Mouse (Mus musculus): ENCODE data around the gene Fam3b. TPM values are rescaled to one million over a fixed set of nuclear protein-coding genes. Genes with fewer than 3 reads are reported as not detected.

The Fam3b gene
- polyA plus RNA-seq (2014; fragmentation: Nextera tagmentation; extraction: Ambion mirVana) = not detected in 2 replicates

DNA sequence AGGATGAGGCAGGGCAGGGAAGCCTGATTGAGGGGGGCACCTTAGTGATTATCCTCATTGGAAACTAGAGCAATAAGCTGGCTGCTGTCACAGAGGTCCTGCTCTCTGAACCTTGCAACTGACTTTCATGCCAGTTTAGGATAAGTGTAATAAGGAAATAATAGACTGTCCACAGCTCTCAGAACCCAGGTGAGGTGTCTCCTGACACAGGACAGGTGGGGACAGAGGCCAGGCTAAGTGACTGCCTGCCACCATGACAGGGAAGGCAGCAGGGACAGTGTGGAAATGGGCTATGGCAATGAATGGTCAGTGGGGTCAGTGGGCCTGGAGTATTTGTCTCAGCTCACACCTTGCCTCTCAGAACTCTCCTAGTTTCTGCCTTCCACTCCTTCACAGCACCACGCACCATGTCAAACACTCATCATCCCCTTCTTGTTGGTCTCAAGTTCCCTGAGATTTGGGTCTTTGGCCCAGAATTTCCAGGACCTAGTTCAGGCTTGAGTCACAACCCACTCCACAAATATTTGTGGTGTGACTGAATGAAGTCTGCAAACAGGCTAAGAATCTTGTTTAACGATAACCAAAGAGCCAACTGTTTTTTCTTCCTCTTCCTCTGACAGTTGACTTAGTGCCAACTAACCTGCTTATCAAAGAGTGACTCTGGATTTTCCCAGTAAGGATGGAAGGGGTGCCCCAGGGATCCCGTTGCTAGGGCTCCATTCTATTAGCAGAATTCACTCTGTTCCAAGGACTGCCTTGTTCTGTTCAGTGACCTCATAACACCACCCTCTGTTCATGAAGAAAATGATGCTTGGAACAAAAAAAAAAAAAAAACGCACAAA lies at the start of gene Fam3b:
Gene Fam3b, minus strand, starts transcription at position 718 of the 842 bp plus-strand sequence.
- H3K4me3 ChIP-seq (ENCODE audit: low read depth, low read length) = no peak within 1 kb of the TSS
- DNase-seq (ENCODE audit: low spot score) = no peak
- no peak within 1 kb of the TSS for H3K4me2 ChIP-seq (ENCODE audit: low read depth, low read length)
- H3K4me1 ChIP-seq (ENCODE audit: control insufficient read depth, insufficient read depth, low read length) = no peaks in the 10 kb centered on the region
- no peaks in the 10 kb centered on the region for H3K9me3 ChIP-seq (replicated peaks; ENCODE audit: control insufficient read depth, low read length)
- no peak within 1 kb of the TSS for H3K9ac ChIP-seq (replicated peaks; ENCODE audit: low read length)
- no peak for ATAC-seq (replicated peaks; ENCODE audit: insufficient number of reproducible peaks, low FRiP score, low TSS enrichment, low read depth)
- no peak within 1 kb of the TSS for H3K27ac ChIP-seq (replicated peaks; ENCODE audit: low read depth, low read length)
- no peaks in the 10 kb centered on the region for H3K27me3 ChIP-seq (ENCODE audit: control insufficient read depth, insufficient read depth, low read length)
- 74% methylated on average over 4 of the region's 4 CpGs for WGBS
- H3K36me3 ChIP-seq (replicated peaks; ENCODE audit: control insufficient read depth, insufficient read depth, low read depth, low read length) = no peaks in the 10 kb centered on the region

DNA sequence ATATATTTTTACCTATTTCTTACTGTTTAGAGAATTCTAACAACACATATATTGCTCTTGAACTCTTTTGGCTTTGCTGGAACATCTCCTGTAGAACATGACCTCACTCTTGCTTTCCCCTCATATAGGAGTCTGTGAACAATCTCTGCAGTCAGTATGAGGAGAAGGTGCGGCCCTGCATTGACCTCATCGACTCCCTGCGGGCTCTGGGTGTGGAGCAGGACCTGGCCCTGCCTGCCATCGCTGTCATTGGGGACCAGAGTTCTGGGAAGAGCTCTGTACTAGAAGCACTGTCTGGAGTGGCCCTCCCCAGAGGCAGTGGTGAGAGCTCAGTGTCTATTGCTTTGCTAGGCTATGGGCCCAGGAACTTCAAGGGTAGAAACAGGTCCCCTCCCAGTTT lies 29.7 kb upstream of the Fam3b start:
- 87% methylated on average over 4 of the region's 4 CpGs for WGBS
- Histone ChIP-seq H3K27me3 (ENCODE audit: control insufficient read depth, insufficient read depth, low read length) (no peaks in the 10 kb centered on the region), H3K9ac (replicated peaks; ENCODE audit: low read length) (no peak overlapping the region), H3K9me3 (replicated peaks; ENCODE audit: control insufficient read depth, low read length) (no peaks in the 10 kb centered on the region), H3K36me3 (replicated peaks; ENCODE audit: control insufficient read depth, insufficient read depth, low read depth, low read length) (no peaks in the 10 kb centered on the region), H3K4me2 (ENCODE audit: low read depth, low read length) (no peak overlapping the region), H3K4me1 (ENCODE audit: control insufficient read depth, insufficient read depth, low read length) (no peaks in the 10 kb centered on the region), H3K4me3 (ENCODE audit: low read depth, low read length) (no peak overlapping the region), H3K27ac (replicated peaks; ENCODE audit: low read depth, low read length) (no peak overlapping the region)
- ATAC-seq (replicated peaks; ENCODE audit: insufficient number of reproducible peaks, low FRiP score, low TSS enrichment, low read depth) = no peak
- no peak for DNase-seq (ENCODE audit: low spot score)

DNA sequence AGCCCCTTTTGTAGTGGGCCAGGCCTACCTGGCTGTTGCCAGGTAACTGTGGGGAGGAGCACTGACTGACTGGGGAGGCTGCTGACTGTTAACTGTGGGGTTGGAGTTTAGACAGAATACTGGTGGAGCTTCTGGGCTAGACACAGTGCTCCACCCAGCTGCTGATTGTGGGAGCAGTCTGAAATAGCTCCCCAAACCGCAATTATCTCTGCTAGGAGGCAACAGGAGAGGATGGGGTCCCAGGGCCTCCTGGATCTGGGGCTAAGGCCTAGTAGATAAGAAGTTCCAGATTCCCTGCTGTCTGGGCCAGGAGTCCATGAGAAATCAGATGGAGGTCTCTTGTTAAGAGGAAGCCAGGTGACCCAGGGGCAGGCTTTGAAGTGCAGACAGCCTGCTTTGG lies 22.2 kb upstream of the Fam3b start:
- no peak overlapping the region for H3K4me3 ChIP-seq (ENCODE audit: low read depth, low read length)
- ATAC-seq (replicated peaks; ENCODE audit: insufficient number of reproducible peaks, low FRiP score, low TSS enrichment, low read depth) (no peak), DNase-seq (ENCODE audit: low spot score) (no peak)
- H3K9me3 ChIP-seq (replicated peaks; ENCODE audit: control insufficient read depth, low read length) = no peaks in the 10 kb centered on the region
- no peaks in the 10 kb centered on the region for H3K27me3 ChIP-seq (ENCODE audit: control insufficient read depth, insufficient read depth, low read length)
- no peak overlapping the region for H3K27ac ChIP-seq (replicated peaks; ENCODE audit: low read depth, low read length)
- H3K4me2 ChIP-seq (ENCODE audit: low read depth, low read length) = no peak overlapping the region
- no peaks in the 10 kb centered on the region for H3K4me1 ChIP-seq (ENCODE audit: control insufficient read depth, insufficient read depth, low read length)
- H3K9ac ChIP-seq (replicated peaks; ENCODE audit: low read length) = no peak overlapping the region
- 70% methylated on average over 1 of the region's 1 CpGs for WGBS
- no peaks in the 10 kb centered on the region for H3K36me3 ChIP-seq (replicated peaks; ENCODE audit: control insufficient read depth, insufficient read depth, low read depth, low read length)

GRCm38 (mm10) chr16:97535808-97536413 lies 21.3 kb upstream of the Fam3b start:
- Histone ChIP-seq H3K4me2 (ENCODE audit: low read depth, low read length) (no peak overlapping the region), H3K9ac (replicated peaks; ENCODE audit: low read length) (no peak overlapping the region), H3K27ac (replicated peaks; ENCODE audit: low read depth, low read length) (0 out of 2 replicates have a peak overlapping the region, but pooled peaks have one; percentile 2), H3K4me3 (ENCODE audit: low read depth, low read length) (no peak overlapping the region), H3K27me3 (ENCODE audit: control insufficient read depth, insufficient read depth, low read length) (no peaks in the 10 kb centered on the region), H3K9me3 (replicated peaks; ENCODE audit: control insufficient read depth, low read length) (no peaks in the 10 kb centered on the region), H3K36me3 (replicated peaks; ENCODE audit: control insufficient read depth, insufficient read depth, low read depth, low read length) (no peaks in the 10 kb centered on the region), H3K4me1 (ENCODE audit: control insufficient read depth, insufficient read depth, low read length) (no peaks in the 10 kb centered on the region)
- whole genome bisulfite sequencing = 14% methylated on average over 3 of the region's 3 CpGs
- ATAC-seq (replicated peaks; ENCODE audit: insufficient number of reproducible peaks, low FRiP score, low TSS enrichment, low read depth) = peak; percentile 87
- peak; percentile 71 for DNase-seq (ENCODE audit: low spot score)

- no peak overlapping the region for H3K9ac ChIP-seq (replicated peaks; ENCODE audit: low read length)
- H3K27me3 ChIP-seq (ENCODE audit: control insufficient read depth, insufficient read depth, low read length) = no peaks in the 10 kb centered on the region
- no peak overlapping the region for H3K4me3 ChIP-seq (ENCODE audit: low read depth, low read length)
- H3K4me1 ChIP-seq (ENCODE audit: control insufficient read depth, insufficient read depth, low read length) = no peaks in the 10 kb centered on the region
- DNase-seq (ENCODE audit: low spot score) = no peak
- no peaks in the 10 kb centered on the region for H3K36me3 ChIP-seq (replicated peaks; ENCODE audit: control insufficient read depth, insufficient read depth, low read depth, low read length)
- WGBS = 36% methylated on average over 5 of the region's 5 CpGs
- no peak overlapping the region for H3K27ac ChIP-seq (replicated peaks; ENCODE audit: low read depth, low read length)
- no peaks in the 10 kb centered on the region for H3K9me3 ChIP-seq (replicated peaks; ENCODE audit: control insufficient read depth, low read length)
- no peak for ATAC-seq (replicated peaks; ENCODE audit: insufficient number of reproducible peaks, low FRiP score, low TSS enrichment, low read depth)
- H3K4me2 ChIP-seq (ENCODE audit: low read depth, low read length) = no peak overlapping the region
Observed at GRCm38 (mm10) chr16:97534876-97535461, 20.4 kb upstream of the Fam3b start.

GRCm38 (mm10) chr16:97534448-97534847 lies 19.8 kb upstream of the Fam3b start:
- Histone ChIP-seq H3K27ac (replicated peaks; ENCODE audit: low read depth, low read length) (no peak overlapping the region), H3K9ac (replicated peaks; ENCODE audit: low read length) (no peak overlapping the region), H3K27me3 (ENCODE audit: control insufficient read depth, insufficient read depth, low read length) (no peaks in the 10 kb centered on the region), H3K9me3 (replicated peaks; ENCODE audit: control insufficient read depth, low read length) (no peaks in the 10 kb centered on the region), H3K36me3 (replicated peaks; ENCODE audit: control insufficient read depth, insufficient read depth, low read depth, low read length) (no peaks in the 10 kb centered on the region), H3K4me1 (ENCODE audit: control insufficient read depth, insufficient read depth, low read length) (no peaks in the 10 kb centered on the region), H3K4me2 (ENCODE audit: low read depth, low read length) (no peak overlapping the region), H3K4me3 (ENCODE audit: low read depth, low read length) (no peak overlapping the region)
- no peak for DNase-seq (ENCODE audit: low spot score)
- WGBS = 52% methylated on average over 1 of the region's 1 CpGs
- ATAC-seq (replicated peaks; ENCODE audit: insufficient number of reproducible peaks, low FRiP score, low TSS enrichment, low read depth) = no peak

DNA sequence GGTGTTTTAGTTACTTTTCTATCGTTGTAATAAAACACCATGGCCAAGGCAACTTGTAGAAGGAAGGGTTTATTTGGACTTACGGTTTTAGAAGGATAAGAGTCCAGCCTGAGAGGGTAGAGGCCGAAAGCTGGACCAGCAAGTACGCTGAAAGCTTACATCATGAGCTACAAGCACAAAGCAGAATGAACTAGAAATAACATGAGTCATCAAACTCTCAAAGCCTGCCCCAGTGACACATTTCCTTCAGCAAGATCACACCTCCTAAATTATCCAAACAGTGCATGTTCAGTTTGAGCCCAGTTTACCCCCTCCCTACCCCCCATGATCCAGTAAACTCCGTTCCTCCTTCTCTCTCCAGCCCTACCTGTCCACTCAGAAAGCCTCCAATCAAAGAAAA lies 19.1 kb upstream of the Fam3b start:
- Histone ChIP-seq H3K36me3 (replicated peaks; ENCODE audit: control insufficient read depth, insufficient read depth, low read depth, low read length) (no peaks in the 10 kb centered on the region), H3K4me1 (ENCODE audit: control insufficient read depth, insufficient read depth, low read length) (no peaks in the 10 kb centered on the region), H3K27me3 (ENCODE audit: control insufficient read depth, insufficient read depth, low read length) (no peaks in the 10 kb centered on the region), H3K4me3 (ENCODE audit: low read depth, low read length) (no peak overlapping the region), H3K27ac (replicated peaks; ENCODE audit: low read depth, low read length) (no peak overlapping the region), H3K4me2 (ENCODE audit: low read depth, low read length) (no peak overlapping the region), H3K9ac (replicated peaks; ENCODE audit: low read length) (no peak overlapping the region), H3K9me3 (replicated peaks; ENCODE audit: control insufficient read depth, low read length) (no peaks in the 10 kb centered on the region)
- WGBS = 85% methylated on average over 5 of the region's 5 CpGs
- ATAC-seq (replicated peaks; ENCODE audit: insufficient number of reproducible peaks, low FRiP score, low TSS enrichment, low read depth) (no peak), DNase-seq (ENCODE audit: low spot score) (no peak)

GRCm38 (mm10) chr16:97533126-97533525 lies 18.5 kb upstream of the Fam3b start:
- no peak for DNase-seq (ENCODE audit: low spot score)

More at GRCm38 (mm10) chr16:97533126-97533525, 18.5 kb upstream of the Fam3b start:
- Histone ChIP-seq H3K4me1 (ENCODE audit: control insufficient read depth, insufficient read depth, low read length) (no peaks in the 10 kb centered on the region), H3K4me3 (ENCODE audit: low read depth, low read length) (no peak overlapping the region), H3K9me3 (replicated peaks; ENCODE audit: control insufficient read depth, low read length) (no peaks in the 10 kb centered on the region), H3K27me3 (ENCODE audit: control insufficient read depth, insufficient read depth, low read length) (no peaks in the 10 kb centered on the region), H3K9ac (replicated peaks; ENCODE audit: low read length) (no peak overlapping the region), H3K36me3 (replicated peaks; ENCODE audit: control insufficient read depth, insufficient read depth, low read depth, low read length) (no peaks in the 10 kb centered on the region), H3K4me2 (ENCODE audit: low read depth, low read length) (no peak overlapping the region), H3K27ac (replicated peaks; ENCODE audit: low read depth, low read length) (no peak overlapping the region)
- ATAC-seq (replicated peaks; ENCODE audit: insufficient number of reproducible peaks, low FRiP score, low TSS enrichment, low read depth) = no peak
- 73% methylated on average over 1 of the region's 1 CpGs for WGBS
